Mouse (Mus musculus) midbrain, postnatal 0 days (tissue): ENCODE results near the gene 4921524J17Rik. TPM values are rescaled to one million over a fixed set of nuclear protein-coding genes. Genes with fewer than 3 reads are reported as not detected.

Source experiments
- ATAC-seq: fragments of 200-750 bp; cut with Nextera tagmentation; 2 replicates; pipeline ENCODE4 v1.8.0; 2017; ENCODE audit warnings: moderate number of reproducible peaks, mild to moderate bottlenecking, moderate TSS enrichment, moderate library complexity; ENCODE audit not compliant: low FRiP score
- DNase-seq: peaks from one replicate; pipeline ENCODE4 v3.0.0-alpha.2; 2015; ENCODE audit warnings: low spot score
- H3K27ac ChIP-seq: fragments of 300-500 bp; sonication (generic); 2 replicates; pipeline ENCODE4 v1.5.1; 2014; ENCODE audit warnings: low read depth, mild to moderate bottlenecking, low read length, mixed read lengths
- H3K27me3 ChIP-seq: fragments of 300-500 bp; sonication (generic); 2 replicates; pipeline ENCODE4 v1.6.1; 2014; ENCODE audit warnings: low read length, control low read depth, mixed read lengths; ENCODE audit not compliant: insufficient read depth
- H3K36me3 ChIP-seq: fragments of 300-500 bp; sonication (generic); 2 replicates; pipeline ENCODE4 v1.6.1; 2014; ENCODE audit warnings: low read length, control low read depth, mixed read lengths; ENCODE audit not compliant: insufficient read depth
- H3K4me1 ChIP-seq: fragments of 300-500 bp; sonication (generic); 2 replicates; pipeline ENCODE4 v1.6.1; 2014; ENCODE audit warnings: mild to moderate bottlenecking, control low read depth, antibody characterized with exemption, low read length, mixed read lengths; ENCODE audit not compliant: insufficient read depth
- H3K4me2 ChIP-seq: fragments of 300-500 bp; sonication (generic); 2 replicates; pipeline ENCODE4 v1.6.1; 2014; ENCODE audit warnings: low read depth, mild to moderate bottlenecking, low read length, mixed read lengths; ENCODE audit not compliant: poor library complexity, severe bottlenecking
- H3K4me3 ChIP-seq: fragments of 300-500 bp; sonication (generic); 2 replicates; pipeline ENCODE4 v1.5.1; 2014; ENCODE audit warnings: low read depth, mild to moderate bottlenecking, low read length, moderate library complexity
- H3K9ac ChIP-seq: fragments of 300-500 bp; sonication (generic); replicated peaks from 2 replicates; pipeline ENCODE4 v1.6.1; 2014; ENCODE audit warnings: mild to moderate bottlenecking, low read length, moderate library complexity, mixed read lengths; ENCODE audit not compliant: poor library complexity, severe bottlenecking
- H3K9me3 ChIP-seq: fragments of 300-500 bp; sonication (generic); 2 replicates; pipeline ENCODE4 v1.6.1; 2016; ENCODE audit warnings: low read length, control low read depth
- CTCF ChIP-seq: IDR thresholded peaks from 2 replicates; pipeline ENCODE4 v1.5.1; 2016; ENCODE audit warnings: antibody characterized with exemption, mild to moderate bottlenecking
- WGBS: fragments of 180-500 bp; shearing (Covaris S2); extraction: QIAGEN DNeasy Blood & Tissue Kit; methylation state at CpG from one replicate; pipeline ENCODE4 v1.1.7; 2014; 5-methylcytosine and 5-hydroxymethylcytosine counted together
- polyA plus RNA-seq: library from polyadenylated mRNA; unstranded; fragments of >200 nt; fragmentation: Nextera tagmentation; extraction: Ambion mirVana; gene quantifications from 2 replicates; pipeline ENCODE4 v1.2.1, GENCODE M21; 2015
- total RNA-seq: library from RNA; depleted of rRNA; stranded (reverse); fragments of >200 nt; gene quantifications from 2 replicates; pipeline ENCODE4 v1.2.3, GENCODE M21; 2014

Gene 4921524J17Rik
- total and polyA plus RNA-seq, 2 experiments from 2014 or later = 17.9 to 48.0 TPM

- H3K4me3 ChIP-seq = no peak overlapping the region
- H3K9me3 ChIP-seq = no peaks in the 10 kb centered on the region
- no peak overlapping the region for H3K9ac ChIP-seq
- peak; percentile 43 for TF ChIP-seq CTCF
- no peak overlapping the region for H3K4me2 ChIP-seq
- ATAC-seq (no peak), DNase-seq (no peak)
- H3K27ac ChIP-seq = no peak overlapping the region
- H3K36me3 ChIP-seq = no peaks in the 10 kb centered on the region
- no peaks in the 10 kb centered on the region for H3K27me3 ChIP-seq
- WGBS = 90% methylated on average over 4 of the region's 4 CpGs
- no peaks in the 10 kb centered on the region for H3K4me1 ChIP-seq
Measured at GRCm38 (mm10) chr8:85398548-85398947, 34.1 kb downstream of the 4921524J17Rik start.

GRCm38 (mm10) chr8:85397508-85397907 lies 35.1 kb downstream of the 4921524J17Rik start:
- no peak overlapping the region for H3K4me3 ChIP-seq
- no peak for ATAC-seq
- no peak overlapping the region for H3K9ac ChIP-seq
- H3K27ac ChIP-seq = no peak overlapping the region
- H3K27me3 ChIP-seq = no peaks in the 10 kb centered on the region
- no peak overlapping the region for H3K4me2 ChIP-seq
- H3K4me1 ChIP-seq = no peaks in the 10 kb centered on the region
- 49% methylated on average over 5 of the region's 5 CpGs for WGBS
- TF ChIP-seq CTCF = peak; percentile 64
- H3K36me3 ChIP-seq = no peaks in the 10 kb centered on the region
- no peaks in the 10 kb centered on the region for H3K9me3 ChIP-seq
- peak; percentile 26 for DNase-seq

- no peaks in the 10 kb centered on the region for H3K9me3 ChIP-seq
- H3K4me3 ChIP-seq = no peak overlapping the region
- H3K27me3 ChIP-seq = no peaks in the 10 kb centered on the region
- no peak for TF ChIP-seq CTCF
- no peaks in the 10 kb centered on the region for H3K36me3 ChIP-seq
- no peaks in the 10 kb centered on the region for H3K4me1 ChIP-seq
- no peak overlapping the region for H3K27ac ChIP-seq
- no peak overlapping the region for H3K4me2 ChIP-seq
- no peak for DNase-seq
- no peak for ATAC-seq
- no peak overlapping the region for H3K9ac ChIP-seq
- WGBS = 88% methylated on average over 5 of the region's 5 CpGs
Measured at GRCm38 (mm10) chr8:85396432-85397079, 36.1 kb downstream of the 4921524J17Rik start.

DNA sequence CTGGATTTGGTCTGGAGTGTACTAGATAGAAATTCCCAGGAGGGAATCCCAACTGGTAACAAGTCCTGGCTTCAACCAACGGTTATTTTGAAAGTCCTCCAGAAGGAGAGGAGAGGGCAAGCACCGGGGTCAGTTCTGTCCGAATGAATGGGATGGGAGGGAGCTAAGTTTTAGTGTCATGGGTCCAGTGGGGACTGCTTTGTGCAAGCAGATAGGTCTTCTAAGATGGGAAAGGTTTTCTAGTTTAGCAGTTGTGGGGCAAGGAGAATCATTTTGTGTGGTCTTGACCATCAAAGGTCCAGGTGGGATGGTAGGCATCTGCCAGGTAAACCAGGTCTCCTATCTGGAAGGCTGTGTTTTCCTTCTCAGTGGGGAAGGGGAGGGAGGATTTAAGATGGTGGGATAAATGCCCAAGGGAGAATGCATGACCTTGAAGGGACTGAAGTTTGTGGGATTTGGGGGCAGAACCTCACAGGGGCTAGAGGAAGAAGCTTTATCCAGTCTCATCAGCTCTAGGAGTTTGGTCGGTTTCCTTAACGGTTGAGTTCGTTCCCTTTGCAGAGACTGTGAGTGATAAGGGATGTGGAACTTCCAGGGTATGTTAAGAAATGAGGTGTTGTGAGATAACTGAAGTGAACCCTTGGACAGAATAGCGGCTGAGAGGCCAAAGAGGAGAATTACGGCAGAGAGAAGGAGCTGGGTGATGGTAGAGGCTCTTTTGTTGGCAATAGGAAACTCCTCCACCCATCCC lies 36.8 kb downstream of the 4921524J17Rik start:
- Histone ChIP-seq H3K9ac (no peak overlapping the region), H3K4me1 (no peaks in the 10 kb centered on the region), H3K27ac (no peak overlapping the region), H3K4me3 (no peak overlapping the region), H3K27me3 (no peaks in the 10 kb centered on the region), H3K4me2 (no peak overlapping the region), H3K9me3 (no peaks in the 10 kb centered on the region), H3K36me3 (no peaks in the 10 kb centered on the region)
- 90% methylated on average over 8 of the region's 8 CpGs for WGBS
- no peak for ATAC-seq
- TF ChIP-seq CTCF = no peak
- DNase-seq = no peak

DNA sequence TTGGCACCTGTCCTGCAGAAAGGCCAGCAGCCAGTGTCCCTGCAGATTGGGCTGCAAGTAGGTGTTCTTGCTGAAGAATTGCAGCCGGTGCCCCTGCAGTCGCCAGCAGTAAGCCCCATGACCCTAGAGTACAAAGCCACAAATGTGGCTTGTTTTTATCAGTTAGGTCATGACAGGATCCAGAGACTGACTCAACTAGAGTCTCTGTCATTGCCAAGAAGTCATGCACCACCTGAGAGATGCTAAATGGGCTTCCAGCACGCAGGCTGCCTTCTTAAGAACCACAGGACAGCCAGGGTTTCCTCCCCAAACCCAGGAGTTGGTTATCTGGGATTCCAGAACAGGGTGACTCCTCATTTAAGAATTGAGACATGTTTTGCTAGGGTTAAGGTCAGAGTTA lies 37.6 kb downstream of the 4921524J17Rik start:
- Histone ChIP-seq H3K4me1 (no peaks in the 10 kb centered on the region), H3K36me3 (no peaks in the 10 kb centered on the region), H3K27ac (no peak overlapping the region), H3K9me3 (no peaks in the 10 kb centered on the region), H3K4me2 (no peak overlapping the region), H3K9ac (no peak overlapping the region), H3K4me3 (no peak overlapping the region), H3K27me3 (no peaks in the 10 kb centered on the region)
- DNase-seq = no peak
- ATAC-seq = no peak
- WGBS = 79% methylated on average over 3 of the region's 3 CpGs
- no peak for TF ChIP-seq CTCF

DNA sequence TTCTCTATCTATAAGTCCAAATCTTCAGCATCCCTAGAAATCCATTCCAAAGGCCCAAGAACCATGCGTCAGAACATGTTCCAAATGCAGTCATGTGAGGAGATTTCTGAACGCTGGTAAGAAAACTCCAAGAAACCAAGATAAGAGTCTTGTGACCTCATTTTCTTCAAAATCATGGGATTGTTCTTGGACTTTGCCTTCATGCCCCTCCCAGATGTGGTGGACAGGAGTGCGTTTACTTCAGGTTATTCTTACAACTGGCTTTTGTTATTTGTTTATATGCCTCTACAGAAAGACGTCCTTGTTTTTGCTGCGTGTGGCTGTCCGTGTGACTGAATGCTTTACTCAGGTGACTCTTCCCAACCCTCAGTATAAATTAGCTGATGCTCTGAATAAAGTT lies 39.4 kb downstream of the 4921524J17Rik start:
- ATAC-seq = no peak
- no peak for TF ChIP-seq CTCF
- DNase-seq = no peak
- Histone ChIP-seq H3K27me3 (no peaks in the 10 kb centered on the region), H3K4me3 (no peak overlapping the region), H3K4me2 (no peak overlapping the region), H3K9me3 (no peaks in the 10 kb centered on the region), H3K36me3 (no peaks in the 10 kb centered on the region), H3K27ac (no peak overlapping the region), H3K9ac (no peak overlapping the region), H3K4me1 (no peaks in the 10 kb centered on the region)
- whole genome bisulfite sequencing = 92% methylated on average over 6 of the region's 6 CpGs
